Mouse (Mus musculus) small intestine, adult 2 months (tissue): ENCODE measurements around the gene Rfc1.

ENCODE experiments used
- CTCF ChIP-seq: fragments of 200-500 bp; IDR thresholded peaks from 2 replicates; pipeline ENCODE4 v1.5.1; 2012; ENCODE audit warnings: low read depth, mild to moderate bottlenecking, control low read depth, inconsistent platforms, low read length, moderate library complexity, mixed read lengths; ENCODE audit not compliant: insufficient replicate concordance, insufficient read length; ENCODE audit errors: extremely low read depth
- POLR2A ChIP-seq: fragments of 200-500 bp; IDR thresholded peaks from 2 replicates; pipeline ENCODE4 v1.6.1; 2012; ENCODE audit warnings: low read depth, mild to moderate bottlenecking, control low read depth, inconsistent platforms, low read length, moderate library complexity

GRCm38 (mm10) chr5:65322165-65322564, 13.3 kb downstream of the Rfc1 start:
- no peak for TF ChIP-seq POLR2A
- no peak for TF ChIP-seq CTCF
